Mouse (Mus musculus) layer of hippocampus, adult 11-12 months (tissue): ENCODE results near the gene Dennd1b.

Source experiments
- DNase-seq: peaks from one replicate; pipeline ENCODE4 v3.0.0; 2022; ENCODE audit warnings: low spot score

The Dennd1b gene

GRCm38 (mm10) chr1:138963161-138963867 lies at the start of gene Dennd1b:
Dennd1b (plus strand) TSS chr1:138963435.
- DNase-seq = peak; percentile 65

- DNase-seq = no peak
Observed at GRCm38 (mm10) chr1:138915596-138915995, 47.6 kb upstream of the Dennd1b start.

- DNase-seq = no peak
Observed at GRCm38 (mm10) chr1:138919601-138920000, 43.6 kb upstream of the Dennd1b start.

GRCm38 (mm10) chr1:138920082-138920481 lies 43.2 kb upstream of the Dennd1b start:
- DNase-seq = no peak

- no peak for DNase-seq
Observed at GRCm38 (mm10) chr1:138920799-138921198, 42.4 kb upstream of the Dennd1b start.

GRCm38 (mm10) chr1:138922886-138923285 lies 40.3 kb upstream of the Dennd1b start:
- no peak for DNase-seq

GRCm38 (mm10) chr1:138924282-138924681 lies 39.0 kb upstream of the Dennd1b start:
- no peak for DNase-seq

GRCm38 (mm10) chr1:138928671-138929483 lies 34.4 kb upstream of the Dennd1b start:
- DNase-seq = peak; percentile 51

- no peak for DNase-seq
Observed at GRCm38 (mm10) chr1:138929985-138930384, 33.2 kb upstream of the Dennd1b start.

- no peak for DNase-seq
Observed at GRCm38 (mm10) chr1:138930856-138931255, 32.4 kb upstream of the Dennd1b start.

- no peak for DNase-seq
Observed at GRCm38 (mm10) chr1:138936169-138936568, 27.1 kb upstream of the Dennd1b start.

GRCm38 (mm10) chr1:138937686-138938370 lies 25.4 kb upstream of the Dennd1b start:
- DNase-seq = no peak

- no peak for DNase-seq
Observed at GRCm38 (mm10) chr1:138939579-138940139, 23.6 kb upstream of the Dennd1b start.

- DNase-seq = no peak
Observed at GRCm38 (mm10) chr1:138940407-138940806, 22.8 kb upstream of the Dennd1b start.

- DNase-seq = no peak
Observed at GRCm38 (mm10) chr1:138952173-138952572, 11.1 kb upstream of the Dennd1b start.

- DNase-seq = no peak
Observed at GRCm38 (mm10) chr1:138954978-138955377, 8.3 kb upstream of the Dennd1b start.

- no peak for DNase-seq
Observed at GRCm38 (mm10) chr1:138955455-138955854, 7.8 kb upstream of the Dennd1b start.

- DNase-seq = no peak
Observed at GRCm38 (mm10) chr1:138956511-138956910, 6.7 kb upstream of the Dennd1b start.

- DNase-seq = no peak
Observed at GRCm38 (mm10) chr1:138957111-138957510, 6.1 kb upstream of the Dennd1b start.

GRCm38 (mm10) chr1:138958863-138959262 lies 4.4 kb upstream of the Dennd1b start:
- no peak for DNase-seq

GRCm38 (mm10) chr1:138959903-138960483 lies 3.2 kb upstream of the Dennd1b start:
- DNase-seq = no peak
